Mouse (Mus musculus): ENCODE measurements around the gene St3gal3. TPM values are rescaled to one million over a fixed set of nuclear protein-coding genes. Genes with fewer than 3 reads are reported as not detected.
A peak's percentile ranks its signal among the peaks of the same experiment; 100 is the strongest.

St3gal3 gene
- total and polyA plus RNA-seq, 3 experiments: 16.4 to 23.3 TPM; not detected in 1

- no peaks in the 10 kb centered on the region for H3K27me3 ChIP-seq (ENCODE audit: control insufficient read depth in 1 of 2, insufficient read depth in 2 of 2, low read length in 2 of 2)
- no peak overlapping the region for H3K4me3 ChIP-seq (ENCODE audit: control insufficient read depth in 1 of 2, insufficient read depth in 1 of 2, low read depth in 2 of 2, low read length in 2 of 2)
- H3K27ac ChIP-seq (ENCODE audit: control insufficient read depth, low read depth, low read length): no peak overlapping the region
- H3K9me3 ChIP-seq (replicated peaks; ENCODE audit: insufficient read depth, low read length): no peaks in the 10 kb centered on the region
- peaks cover 0 to 7% of the 10 kb centered on the region in 2 experiments; a peak in 3 of 4 replicates for H3K36me3 ChIP-seq (ENCODE audit: control insufficient read depth in 1 of 2, insufficient read depth in 2 of 2, low read length in 2 of 2)
- no peaks in the 10 kb centered on the region for H3K79me2 ChIP-seq (ENCODE audit: control insufficient read depth, insufficient read depth, low read length, poor library complexity)
- peak; percentile 57 for DNase-seq (ENCODE audit: low read depth, low spot score)
- H3K9ac ChIP-seq (ENCODE audit: control insufficient read depth, low read depth, low read length, poor library complexity, severe bottlenecking): no peak overlapping the region
- H3K4me1 ChIP-seq (ENCODE audit: control insufficient read depth in 1 of 2, insufficient read depth in 2 of 2, low read length in 2 of 2): peaks cover 5 to 6% of the 10 kb centered on the region in 2 experiments; a peak in 3 of 4 replicates
- peak; percentile 36; the same call in 1 of the 2 replicates for TF ChIP-seq SMC3 (IDR thresholded peaks at IDR 0.05; ENCODE audit: low read depth, low read length)
- TF ChIP-seq ZC3H11A (IDR thresholded peaks at IDR 0.05; ENCODE audit: low read depth, low read length): peak; percentile 21; the same call in 1 of the 2 replicates
- TF ChIP-seq RAD21 (IDR thresholded peaks at IDR 0.05; ENCODE audit: low read depth, low read length): peak; percentile 46
- peak; percentile 34 to 54 (median 40) for TF ChIP-seq CTCF (IDR thresholded peaks at IDR 0.05 in 2 of 3, conservative IDR thresholded peaks at IDR 0.05 in 1 of 3; ENCODE audit: control insufficient read depth in 1 of 3, insufficient read depth in 1 of 3, low read depth in 2 of 3, low read length in 3 of 3, poor library complexity in 1 of 3, severe bottlenecking in 1 of 3)
- no peak for TF ChIP-seq RCOR1 (IDR thresholded peaks at IDR 0.05; ENCODE audit: low read depth, low read length)
These were observed 60.5 kb downstream of the St3gal3 start for GRCm38 (mm10) chr4:118074236-118074635.

- no peak overlapping the region for H3K4me3 ChIP-seq (ENCODE audit: control insufficient read depth in 1 of 2, insufficient read depth in 1 of 2, low read depth in 2 of 2, low read length in 2 of 2)
- DNase-seq (ENCODE audit: low read depth, low spot score): no peak
- H3K4me1 ChIP-seq (ENCODE audit: control insufficient read depth in 1 of 2, insufficient read depth in 2 of 2, low read length in 2 of 2): no peaks in the 10 kb centered on the region
- H3K36me3 ChIP-seq (ENCODE audit: control insufficient read depth in 1 of 2, insufficient read depth in 2 of 2, low read length in 2 of 2): no peaks in the 10 kb centered on the region; a peak in 2 of 4 replicates
- no peak overlapping the region for H3K27ac ChIP-seq (ENCODE audit: control insufficient read depth, low read depth, low read length)
- no peaks in the 10 kb centered on the region for H3K9me3 ChIP-seq (replicated peaks; ENCODE audit: insufficient read depth, low read length)
- no peaks in the 10 kb centered on the region for H3K27me3 ChIP-seq (ENCODE audit: control insufficient read depth in 1 of 2, insufficient read depth in 2 of 2, low read length in 2 of 2)
- TF ChIP-seq MAX (IDR thresholded peaks at IDR 0.05; ENCODE audit: low read length) (no peak), ZC3H11A (IDR thresholded peaks at IDR 0.05; ENCODE audit: low read depth, low read length) (no peak), POLR2AphosphoS2 (IDR thresholded peaks at IDR 0.05; ENCODE audit: low read length) (no peak), GABPA (IDR thresholded peaks at IDR 0.05; ENCODE audit: low read depth, low read length) (no peak)
- H3K9ac ChIP-seq (ENCODE audit: control insufficient read depth, low read depth, low read length, poor library complexity, severe bottlenecking): no peak overlapping the region
- no peaks in the 10 kb centered on the region for H3K79me2 ChIP-seq (ENCODE audit: control insufficient read depth, insufficient read depth, low read length, poor library complexity)
These were observed 61.6 kb downstream of the St3gal3 start for GRCm38 (mm10) chr4:118073128-118073527.

GRCm38 (mm10) chr4:118071891-118072290, 62.8 kb downstream of the St3gal3 start:
- Histone ChIP-seq H3K36me3 (ENCODE audit: control insufficient read depth in 1 of 2, insufficient read depth in 2 of 2, low read length in 2 of 2) (no peaks in the 10 kb centered on the region; a peak in 1 of 4 replicates), H3K4me1 (ENCODE audit: control insufficient read depth in 1 of 2, insufficient read depth in 2 of 2, low read length in 2 of 2) (no peaks in the 10 kb centered on the region), H3K9me3 (replicated peaks; ENCODE audit: insufficient read depth, low read length) (no peaks in the 10 kb centered on the region), H3K79me2 (ENCODE audit: control insufficient read depth, insufficient read depth, low read length, poor library complexity) (no peaks in the 10 kb centered on the region), H3K27me3 (ENCODE audit: control insufficient read depth in 1 of 2, insufficient read depth in 2 of 2, low read length in 2 of 2) (no peaks in the 10 kb centered on the region), H3K27ac (ENCODE audit: control insufficient read depth, low read depth, low read length) (no peak overlapping the region), H3K4me3 (ENCODE audit: control insufficient read depth in 1 of 2, insufficient read depth in 1 of 2, low read depth in 2 of 2, low read length in 2 of 2) (no peak overlapping the region), H3K9ac (ENCODE audit: control insufficient read depth, low read depth, low read length, poor library complexity, severe bottlenecking) (no peak overlapping the region)
- DNase-seq (ENCODE audit: low read depth, low spot score): no peak
- no peak for TF ChIP-seq MXI1 (IDR thresholded peaks at IDR 0.05; ENCODE audit: low read depth, low read length)
- TF ChIP-seq MAFK (IDR thresholded peaks at IDR 0.05; ENCODE audit: borderline replicate concordance, low read depth, low read length): no peak
- TF ChIP-seq POLR2AphosphoS5 (IDR thresholded peaks at IDR 0.05; ENCODE audit: borderline replicate concordance, low read depth, low read length): no peak
- no peak for TF ChIP-seq ZNF384 (IDR thresholded peaks at IDR 0.05; ENCODE audit: low read depth, low read length)
- TF ChIP-seq KAT2A (conservative IDR thresholded peaks at IDR 0.05; ENCODE audit: low read depth, low read length): no peak
- no peak for TF ChIP-seq SIN3A (IDR thresholded peaks at IDR 0.05; ENCODE audit: low read length)
- no peak for TF ChIP-seq USF1 (IDR thresholded peaks at IDR 0.05; ENCODE audit: low read depth, low read length)
- TF ChIP-seq JUND (IDR thresholded peaks at IDR 0.05; ENCODE audit: low read depth, low read length): no peak
- no peak for TF ChIP-seq POLR2A (IDR thresholded peaks at IDR 0.05; ENCODE audit: control insufficient read depth in 1 of 2, insufficient read depth in 1 of 2, low read depth in 1 of 2, low read length in 2 of 2, poor library complexity in 1 of 2)
- TF ChIP-seq ZKSCAN1 (IDR thresholded peaks at IDR 0.05; ENCODE audit: low read depth, low read length): no peak
- TF ChIP-seq NRF1 (IDR thresholded peaks at IDR 0.05; ENCODE audit: insufficient read depth, low read depth, low read length, poor library complexity, severe bottlenecking): no peak
